Mouse (Mus musculus): Measurements from ENCODE around the gene Icmt. TPM values are rescaled to one million over a fixed set of nuclear protein-coding genes. Genes with fewer than 3 reads are reported as not detected.

Gene Icmt
- polyA plus RNA-seq, 1 experiment from 2014 or later: 19.3 TPM

DNA sequence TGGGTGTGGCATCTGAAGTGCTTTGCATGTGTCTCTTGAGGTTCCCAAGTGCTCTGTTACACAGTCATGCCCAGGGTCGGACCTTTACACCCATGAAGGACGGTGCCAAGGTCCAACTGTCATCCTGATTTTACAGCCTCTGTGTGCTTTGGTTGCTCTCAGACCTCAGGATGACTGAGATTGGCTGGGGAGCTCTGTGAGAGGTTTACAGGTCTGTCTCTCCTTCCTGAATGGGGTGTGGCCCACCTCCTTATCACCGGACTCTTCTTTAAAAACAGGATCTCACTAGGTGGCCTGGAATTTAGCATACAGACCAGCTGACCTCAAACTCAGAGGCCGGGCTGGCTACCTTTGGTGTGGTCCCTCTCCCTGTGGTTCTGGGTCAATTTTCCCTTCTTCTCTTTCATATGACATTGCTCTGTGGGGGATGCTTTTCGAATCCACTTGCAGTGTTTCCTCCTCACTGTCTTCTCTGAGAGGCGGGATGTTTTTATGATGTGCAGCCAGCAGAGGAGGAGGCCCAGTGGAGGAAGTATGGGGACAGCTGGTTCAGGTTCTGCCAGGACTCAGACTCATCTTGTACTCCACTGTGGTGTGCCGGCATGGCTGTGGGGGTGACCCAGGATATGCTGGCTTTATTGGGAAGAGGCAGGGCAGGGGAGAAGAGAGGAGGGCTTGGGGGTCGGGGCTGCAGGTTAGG, 53.8 kb downstream of the Icmt start:
- 28% methylated on average over 8 of the region's 8 CpGs for WGBS
- no peaks in the 10 kb centered on the region for H3K9me3 ChIP-seq (replicated peaks; ENCODE audit: control insufficient read depth, low read length)
- peaks cover 41% of the 10 kb centered on the region for H3K27me3 ChIP-seq (ENCODE audit: control insufficient read depth, insufficient read depth, low read length)
- no peak overlapping the region for H3K9ac ChIP-seq (ENCODE audit: low read length)
- H3K4me2 ChIP-seq (ENCODE audit: low read depth, low read length): no peak overlapping the region
- H3K4me1 ChIP-seq (ENCODE audit: control insufficient read depth, insufficient read depth, low read length): no peaks in the 10 kb centered on the region
- no peak overlapping the region for H3K4me3 ChIP-seq (ENCODE audit: low read length)
- no peak overlapping the region for H3K27ac ChIP-seq (ENCODE audit: low read length)
- ATAC-seq (replicated peaks; ENCODE audit: extremely low read depth, insufficient read depth, low FRiP score): no peak
- H3K36me3 ChIP-seq (ENCODE audit: control insufficient read depth, insufficient read depth): no peaks in the 10 kb centered on the region

GRCm38 (mm10) chr4:152351422-152352305, 54.6 kb downstream of the Icmt start:
- no peak overlapping the region for H3K4me2 ChIP-seq (ENCODE audit: low read depth, low read length)
- no peaks in the 10 kb centered on the region for H3K9me3 ChIP-seq (replicated peaks; ENCODE audit: control insufficient read depth, low read length)
- peaks cover 41% of the 10 kb centered on the region for H3K27me3 ChIP-seq (ENCODE audit: control insufficient read depth, insufficient read depth, low read length)
- 13% methylated on average over 14 of the region's 14 CpGs for WGBS
- no peak overlapping the region for H3K9ac ChIP-seq (ENCODE audit: low read length)
- H3K36me3 ChIP-seq (ENCODE audit: control insufficient read depth, insufficient read depth): no peaks in the 10 kb centered on the region
- H3K4me3 ChIP-seq (ENCODE audit: low read length): no peak overlapping the region
- no peak for ATAC-seq (replicated peaks; ENCODE audit: extremely low read depth, insufficient read depth, low FRiP score)
- H3K4me1 ChIP-seq (ENCODE audit: control insufficient read depth, insufficient read depth, low read length): no peaks in the 10 kb centered on the region
- H3K27ac ChIP-seq (ENCODE audit: low read length): no peak overlapping the region

DNA sequence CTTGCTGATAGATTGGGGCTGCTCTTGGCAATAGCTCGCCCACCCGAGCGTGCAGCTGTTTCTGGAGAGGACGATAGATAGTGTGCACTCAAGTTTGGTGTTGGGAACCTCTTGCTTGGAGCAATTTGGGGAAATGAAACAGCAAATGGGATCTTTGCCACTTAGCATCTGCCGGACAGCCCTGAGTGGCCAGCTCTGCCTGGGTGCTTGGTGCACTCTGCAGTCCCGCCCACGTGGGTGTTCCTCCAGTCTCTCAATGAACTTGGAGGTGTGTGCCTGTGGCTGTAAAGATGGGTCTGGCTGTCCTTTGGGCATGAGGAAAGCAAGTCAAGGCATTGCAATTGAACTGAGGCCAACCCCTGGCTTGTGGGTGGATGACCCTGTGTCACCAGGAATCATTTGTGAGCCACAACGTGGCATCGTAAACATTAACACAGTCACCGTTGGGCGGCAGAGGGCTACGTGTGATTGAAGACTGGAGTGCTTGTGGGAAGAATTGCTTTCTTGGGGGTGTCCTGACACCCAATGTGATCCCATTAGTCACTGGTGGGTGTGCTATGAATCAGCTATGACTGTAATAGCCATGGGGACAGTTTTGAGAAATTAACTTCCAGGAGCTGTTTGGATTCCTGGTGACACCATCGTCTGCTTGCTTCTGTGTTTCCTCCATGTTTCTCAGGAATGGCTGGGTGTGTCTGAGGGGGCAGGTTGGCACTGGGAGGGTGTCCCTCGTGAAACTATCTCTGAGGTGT, 57.0 kb downstream of the Icmt start:
- 70% methylated on average over 14 of the region's 14 CpGs for WGBS
- no peak overlapping the region for H3K4me2 ChIP-seq (ENCODE audit: low read depth, low read length)
- ATAC-seq (replicated peaks; ENCODE audit: extremely low read depth, insufficient read depth, low FRiP score): no peak
- H3K9me3 ChIP-seq (replicated peaks; ENCODE audit: control insufficient read depth, low read length): no peaks in the 10 kb centered on the region
- H3K27me3 ChIP-seq (ENCODE audit: control insufficient read depth, insufficient read depth, low read length): peaks cover 31% of the 10 kb centered on the region
- no peak overlapping the region for H3K4me3 ChIP-seq (ENCODE audit: low read length)
- no peaks in the 10 kb centered on the region for H3K4me1 ChIP-seq (ENCODE audit: control insufficient read depth, insufficient read depth, low read length)
- no peak overlapping the region for H3K27ac ChIP-seq (ENCODE audit: low read length)
- no peak overlapping the region for H3K9ac ChIP-seq (ENCODE audit: low read length)
- H3K36me3 ChIP-seq (ENCODE audit: control insufficient read depth, insufficient read depth): no peaks in the 10 kb centered on the region

GRCm38 (mm10) chr4:152355672-152356071, 58.6 kb downstream of the Icmt start:
- H3K4me2 ChIP-seq (ENCODE audit: low read depth, low read length): no peak overlapping the region
- H3K36me3 ChIP-seq (ENCODE audit: control insufficient read depth, insufficient read depth): no peaks in the 10 kb centered on the region
- H3K27ac ChIP-seq (ENCODE audit: low read length): no peak overlapping the region
- H3K9ac ChIP-seq (ENCODE audit: low read length): no peak overlapping the region
- 62% methylated on average over 7 of the region's 7 CpGs for WGBS
- no peaks in the 10 kb centered on the region for H3K4me1 ChIP-seq (ENCODE audit: control insufficient read depth, insufficient read depth, low read length)
- no peak overlapping the region for H3K4me3 ChIP-seq (ENCODE audit: low read length)
- H3K9me3 ChIP-seq (replicated peaks; ENCODE audit: control insufficient read depth, low read length): no peaks in the 10 kb centered on the region
- peaks cover 23% of the 10 kb centered on the region for H3K27me3 ChIP-seq (ENCODE audit: control insufficient read depth, insufficient read depth, low read length)
- no peak for ATAC-seq (replicated peaks; ENCODE audit: extremely low read depth, insufficient read depth, low FRiP score)

Other genes starting within 250 kb of the Icmt start
- 11.9 and 13.4 TPM in 2 replicates for gene Plekhg5, start 224.7 kb upstream of the Icmt start, polyA plus RNA-seq (2015; fragmentation: Nextera tagmentation; extraction: Ambion mirVana)
- gene Tnfrsf25, start 181.3 kb upstream of the Icmt start, polyA plus RNA-seq (2015; fragmentation: Nextera tagmentation; extraction: Ambion mirVana): 0.77 and 1.4 TPM in 2 replicates
- gene Espn, start 144.9 kb upstream of the Icmt start, polyA plus RNA-seq (2015; fragmentation: Nextera tagmentation; extraction: Ambion mirVana): 1.3 and 1.5 TPM in 2 replicates
- 0.14 TPM in 1 of 2 replicates, not detected in the other for gene Hes2, start 138.4 kb upstream of the Icmt start, polyA plus RNA-seq (2015; fragmentation: Nextera tagmentation; extraction: Ambion mirVana)
- 67.7 and 68.0 TPM in 2 replicates for gene Acot7, start 119.1 kb upstream of the Icmt start, polyA plus RNA-seq (2015; fragmentation: Nextera tagmentation; extraction: Ambion mirVana)
- 8.4 and 10.4 TPM in 2 replicates for gene Gpr153, start 23.0 kb upstream of the Icmt start, polyA plus RNA-seq (2015; fragmentation: Nextera tagmentation; extraction: Ambion mirVana)
- not detected in 2 replicates for gene Hes3, start 5.6 kb upstream of the Icmt start, polyA plus RNA-seq (2015; fragmentation: Nextera tagmentation; extraction: Ambion mirVana)
- gene Rnf207, start 21.8 kb downstream of the Icmt start, polyA plus RNA-seq (2015; fragmentation: Nextera tagmentation; extraction: Ambion mirVana): 118 and 122 TPM in 2 replicates
- 186 and 190 TPM in 2 replicates for gene Rpl22, start 28.5 kb downstream of the Icmt start, polyA plus RNA-seq (2015; fragmentation: Nextera tagmentation; extraction: Ambion mirVana)
- gene Chd5, start 41.4 kb downstream of the Icmt start, polyA plus RNA-seq (2015; fragmentation: Nextera tagmentation; extraction: Ambion mirVana): 0.02 and 0.04 TPM in 2 replicates
- gene Nphp4, start 179.5 kb downstream of the Icmt start, polyA plus RNA-seq (2015; fragmentation: Nextera tagmentation; extraction: Ambion mirVana): 1.9 and 2.0 TPM in 2 replicates
- gene Kcnab2, start 180.6 kb downstream of the Icmt start, polyA plus RNA-seq (2015; fragmentation: Nextera tagmentation; extraction: Ambion mirVana): 11.3 and 21.7 TPM in 2 replicates

Measured in heart, embryonic 16.5 days (tissue).